Mouse (Mus musculus) embryonic facial prominence, embryonic 15.5 days (tissue): ENCODE data around the gene Acan. TPM values are rescaled to one million over a fixed set of nuclear protein-coding genes. Genes with fewer than 3 reads are reported as not detected.

Source experiments
- ATAC-seq: fragments of 200-750 bp; cut with Nextera tagmentation; 2 replicates; pipeline ENCODE4 v1.8.0; 2017; ENCODE audit warnings: low read depth, moderate TSS enrichment; ENCODE audit not compliant: insufficient number of reproducible peaks, low FRiP score, low TSS enrichment
- H3K27ac ChIP-seq: fragments of 300-500 bp; sonication (generic); replicated peaks from 2 replicates; pipeline ENCODE4 v1.5.1; 2015; ENCODE audit warnings: mild to moderate bottlenecking, inconsistent platforms
- H3K27me3 ChIP-seq: fragments of 300-500 bp; sonication (generic); 2 replicates; pipeline ENCODE4 v1.6.1; 2015; ENCODE audit warnings: inconsistent platforms
- H3K36me3 ChIP-seq: fragments of 300-500 bp; sonication (generic); 2 replicates; pipeline ENCODE4 v1.6.1; 2015; ENCODE audit warnings: mild to moderate bottlenecking, inconsistent platforms
- H3K4me1 ChIP-seq: fragments of 300-500 bp; sonication (generic); 2 replicates; pipeline ENCODE4 v1.6.1; 2015; ENCODE audit warnings: inconsistent platforms
- H3K4me2 ChIP-seq: fragments of 300-500 bp; sonication (generic); replicated peaks from 2 replicates; pipeline ENCODE4 v1.6.1; 2015; ENCODE audit warnings: mild to moderate bottlenecking, inconsistent platforms
- H3K4me3 ChIP-seq: fragments of 300-500 bp; sonication (generic); replicated peaks from 2 replicates; pipeline ENCODE4 v1.5.1; 2015; ENCODE audit warnings: mild to moderate bottlenecking, inconsistent platforms
- H3K9ac ChIP-seq: fragments of 300-500 bp; sonication (generic); 2 replicates; pipeline ENCODE4 v1.6.1; 2015; ENCODE audit warnings: inconsistent platforms
- H3K9me3 ChIP-seq: fragments of 300-500 bp; sonication (generic); replicated peaks from 2 replicates; pipeline ENCODE4 v1.6.1; 2016; ENCODE audit warnings: inconsistent platforms
- WGBS: fragments of 180-500 bp; shearing (Covaris S2); methylation state at CpG from one replicate; pipeline ENCODE4 v1.1.7; 2015; 5-methylcytosine and 5-hydroxymethylcytosine counted together
- polyA plus RNA-seq: library from polyadenylated mRNA; unstranded; fragments of >200 nt; fragmentation: Nextera tagmentation; extraction: Ambion mirVana; gene quantifications from 2 replicates; pipeline ENCODE4 v1.2.1, GENCODE M21; 2015

The Acan gene
- 16.4 and 26.3 TPM in 2 replicates for polyA plus RNA-seq

GRCm38 (mm10) chr7:79053383-79053889, at the start of gene Acan:
Gene Acan (plus strand): TSS chr7:79053483.
- no peak for ATAC-seq
- peaks cover 17% of the 10 kb centered on the region for H3K4me1 ChIP-seq
- no peak within 1 kb of the TSS for H3K27ac ChIP-seq
- H3K27me3 ChIP-seq, result peaks cover 67% of the 10 kb centered on the region
- no peaks in the 10 kb centered on the region for H3K36me3 ChIP-seq
- H3K9ac ChIP-seq, result peak within 1 kb of the TSS; percentile 24; the same call in 1 of the 2 replicates
- no peaks in the 10 kb centered on the region for H3K9me3 ChIP-seq
- under 1% methylated on average over 22 of the region's 23 CpGs for WGBS
- peak within 1 kb of the TSS; percentile 91 for H3K4me2 ChIP-seq
- peak within 1 kb of the TSS; percentile 52 for H3K4me3 ChIP-seq

GRCm38 (mm10) chr7:79021293-79021905, 31.9 kb upstream of the Acan start:
- Histone ChIP-seq H3K27ac (no peak overlapping the region; the same call in 1 of the 2 replicates), H3K27me3 (no peaks in the 10 kb centered on the region), H3K4me3 (no peak overlapping the region), H3K9ac (no peak overlapping the region), H3K36me3 (no peaks in the 10 kb centered on the region), H3K4me2 (no peak overlapping the region), H3K4me1 (peaks cover 4% of the 10 kb centered on the region; the same call in 1 of the 2 replicates), H3K9me3 (no peaks in the 10 kb centered on the region)
- WGBS, result 44% methylated on average over 9 of the region's 9 CpGs
- ATAC-seq, result peak; percentile 70; the same call in 1 of the 2 replicates

GRCm38 (mm10) chr7:79029138-79029537, 24.1 kb upstream of the Acan start:
- no peak for ATAC-seq
- Histone ChIP-seq H3K9me3 (no peaks in the 10 kb centered on the region), H3K9ac (no peak overlapping the region), H3K27me3 (no peaks in the 10 kb centered on the region), H3K4me1 (no peaks in the 10 kb centered on the region), H3K4me2 (no peak overlapping the region), H3K4me3 (no peak overlapping the region), H3K36me3 (no peaks in the 10 kb centered on the region), H3K27ac (no peak overlapping the region)
- WGBS, result 94% methylated on average over 3 of the region's 3 CpGs

GRCm38 (mm10) chr7:79033745-79034144, 19.5 kb upstream of the Acan start:
- Histone ChIP-seq H3K27ac (no peak overlapping the region), H3K36me3 (no peaks in the 10 kb centered on the region), H3K27me3 (no peaks in the 10 kb centered on the region), H3K4me3 (no peak overlapping the region), H3K4me2 (no peak overlapping the region), H3K4me1 (no peaks in the 10 kb centered on the region), H3K9ac (no peak overlapping the region), H3K9me3 (no peaks in the 10 kb centered on the region)
- 62% methylated on average over 2 of the region's 2 CpGs for whole genome bisulfite sequencing
- ATAC-seq, result no peak

- H3K4me2 ChIP-seq, result no peak overlapping the region
- H3K9ac ChIP-seq, result no peak overlapping the region
- H3K27me3 ChIP-seq, result no peaks in the 10 kb centered on the region
- no peak for ATAC-seq
- no peak overlapping the region for H3K4me3 ChIP-seq
- no peaks in the 10 kb centered on the region for H3K36me3 ChIP-seq
- WGBS, result 98% methylated on average over 2 of the region's 2 CpGs
- H3K4me1 ChIP-seq, result no peaks in the 10 kb centered on the region
- no peak overlapping the region for H3K27ac ChIP-seq
- no peaks in the 10 kb centered on the region for H3K9me3 ChIP-seq
These were observed 18.8 kb upstream of the Acan start for GRCm38 (mm10) chr7:79034521-79034920.

GRCm38 (mm10) chr7:79052081-79052480, 1.2 kb upstream of the Acan start:
- H3K36me3 ChIP-seq, result no peaks in the 10 kb centered on the region
- 19% methylated on average over 5 of the region's 5 CpGs for WGBS
- peak overlapping the region; percentile 91 for H3K4me2 ChIP-seq
- H3K27ac ChIP-seq, result no peak overlapping the region
- H3K4me1 ChIP-seq, result peaks cover 17% of the 10 kb centered on the region
- peaks cover 67% of the 10 kb centered on the region for H3K27me3 ChIP-seq
- peak overlapping the region; percentile 52 for H3K4me3 ChIP-seq
- no peak for ATAC-seq
- H3K9me3 ChIP-seq, result no peaks in the 10 kb centered on the region
- no peak overlapping the region for H3K9ac ChIP-seq

GRCm38 (mm10) chr7:79052521-79053382, 531 bp upstream of the Acan start:
- peaks cover 17% of the 10 kb centered on the region for H3K4me1 ChIP-seq
- H3K36me3 ChIP-seq, result no peaks in the 10 kb centered on the region
- peaks cover 67% of the 10 kb centered on the region for H3K27me3 ChIP-seq
- H3K4me3 ChIP-seq, result peak overlapping the region; percentile 52
- under 1% methylated on average over 58 of the region's 66 CpGs for WGBS
- H3K27ac ChIP-seq, result no peak overlapping the region
- H3K9me3 ChIP-seq, result no peaks in the 10 kb centered on the region
- H3K4me2 ChIP-seq, result peak overlapping the region; percentile 91
- peak overlapping the region; percentile 24; the same call in 1 of the 2 replicates for H3K9ac ChIP-seq
- ATAC-seq, result peak; percentile 70; the same call in 1 of the 2 replicates

- Histone ChIP-seq H3K27ac (no peak overlapping the region), H3K4me2 (peak overlapping the region; percentile 91), H3K36me3 (no peaks in the 10 kb centered on the region), H3K9ac (no peak overlapping the region), H3K4me3 (peak overlapping the region; percentile 52), H3K4me1 (peaks cover 17% of the 10 kb centered on the region), H3K9me3 (no peaks in the 10 kb centered on the region), H3K27me3 (peaks cover 67% of the 10 kb centered on the region)
- 12% methylated on average over 13 of the region's 13 CpGs for WGBS
- ATAC-seq, result no peak
These were observed 828 bp downstream of the Acan start for GRCm38 (mm10) chr7:79054111-79054510.

- no peak for ATAC-seq
- 23% methylated on average over 2 of the region's 2 CpGs for WGBS
- Histone ChIP-seq H3K4me1 (peaks cover under 1% of the 10 kb centered on the region; the same call in 1 of the 2 replicates), H3K9me3 (no peaks in the 10 kb centered on the region), H3K36me3 (no peaks in the 10 kb centered on the region), H3K4me2 (no peak overlapping the region), H3K4me3 (no peak overlapping the region), H3K27ac (no peak overlapping the region), H3K27me3 (peaks cover 30% of the 10 kb centered on the region), H3K9ac (no peak overlapping the region)
These were observed 5.3 kb downstream of the Acan start for GRCm38 (mm10) chr7:79058546-79058945.

- 68% methylated on average over 7 of the region's 7 CpGs for WGBS
These were observed 14.2 kb downstream of the Acan start for GRCm38 (mm10) chr7:79067466-79067865.

GRCm38 (mm10) chr7:79068231-79068630, 14.9 kb downstream of the Acan start:
- Histone ChIP-seq H3K9me3 (no peaks in the 10 kb centered on the region), H3K36me3 (no peaks in the 10 kb centered on the region), H3K9ac (no peak overlapping the region), H3K4me2 (no peak overlapping the region), H3K4me3 (no peak overlapping the region), H3K4me1 (no peaks in the 10 kb centered on the region), H3K27ac (no peak overlapping the region), H3K27me3 (no peaks in the 10 kb centered on the region)
- 36% methylated on average over 4 of the region's 4 CpGs for WGBS
- ATAC-seq, result no peak

More at GRCm38 (mm10) chr7:79067466-79067865, 14.2 kb downstream of the Acan start:
- Histone ChIP-seq H3K4me3 (no peak overlapping the region), H3K27ac (no peak overlapping the region), H3K4me2 (no peak overlapping the region), H3K9me3 (no peaks in the 10 kb centered on the region), H3K27me3 (no peaks in the 10 kb centered on the region), H3K4me1 (no peaks in the 10 kb centered on the region), H3K9ac (no peak overlapping the region), H3K36me3 (no peaks in the 10 kb centered on the region)
- ATAC-seq, result no peak
